9 mouse cellular contexts compared by ENCODE assay signal in the genomic region with DNA sequence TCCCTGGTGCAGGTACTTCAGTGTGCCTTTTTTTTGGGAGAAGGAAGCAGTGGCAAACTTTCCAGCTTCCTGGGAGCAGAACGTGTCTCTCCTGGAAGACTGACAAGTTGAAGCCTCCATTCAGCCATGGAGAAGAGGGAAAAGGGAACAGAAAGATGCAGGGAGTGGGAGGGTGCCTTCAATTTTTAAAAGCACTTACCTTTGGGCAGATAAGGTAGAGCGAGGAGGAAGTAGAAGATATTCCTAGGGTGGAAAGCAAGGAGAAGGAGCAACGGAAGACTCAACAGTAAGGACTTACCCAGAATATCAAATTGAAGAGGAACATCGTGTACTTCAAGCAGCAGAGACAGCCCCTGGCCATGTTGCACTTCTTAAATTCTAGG.
DNase-seq lines count a peak whose midpoint lies in the region; ATAC-seq and TF ChIP-seq lines count a peak whose summit lies in the region.
"Had no signal": no experiment of that assay in that cellular context is flagged by ENCODE, and none has a peak within 500 bp of the region (broad histone marks: within the 10 kb centered on the region; RNA-seq: fewer than 3 reads in every experiment).

No protein-coding gene starts in this region.

- H3K4me2 ChIP-seq in heart, embryonic 16.5 days (ENCODE audit: low read depth, low read length): peak overlapping the region; percentile 95
- peak overlapping the region; percentile 97 for H3K4me2 ChIP-seq in hindbrain, embryonic 14.5 days (replicated peaks)
- H3K4me2 ChIP-seq in midbrain, embryonic 15.5 days: peak overlapping the region; percentile 93

- no peak for ATAC-seq in heart, embryonic 16.5 days (replicated peaks; ENCODE audit: extremely low read depth, insufficient read depth, low FRiP score)
- ATAC-seq in hindbrain, embryonic 14.5 days (ENCODE audit: low FRiP score): no peak
- ATAC-seq in midbrain, embryonic 15.5 days (replicated peaks): no peak

- peak overlapping the region; percentile 96 for H3K27ac ChIP-seq in heart, embryonic 16.5 days (ENCODE audit: low read length)
- no peak overlapping the region for H3K27ac ChIP-seq in cortical plate, adult 2 months (ENCODE audit: insufficient read depth, low read length)
- H3K27ac ChIP-seq in hindbrain, embryonic 14.5 days: no peak overlapping the region
- H3K27ac ChIP-seq in midbrain, embryonic 15.5 days: no peak overlapping the region

- 20% methylated on average over 4 of the region's 4 CpGs for WGBS in heart, embryonic 16.5 days
- WGBS in hindbrain, embryonic 14.5 days: 3% methylated on average over 4 of the region's 4 CpGs
- WGBS in midbrain, embryonic 15.5 days: 10% methylated on average over 4 of the region's 4 CpGs

- TF ChIP-seq CTCF in cortical plate, adult 2 months (IDR thresholded peaks at IDR 0.05; ENCODE audit: extremely low read depth, insufficient read depth, low read length): no peak

- no peaks in the 10 kb centered on the region for H3K27me3 ChIP-seq in heart, embryonic 16.5 days (ENCODE audit: control insufficient read depth, insufficient read depth, low read length)
- 0 out of 2 replicates have a peak, but pooled peaks cover 20% of the 10 kb centered on the region for H3K27me3 ChIP-seq in hindbrain, embryonic 14.5 days (ENCODE audit: control insufficient read depth, insufficient read depth, low read length)
- H3K27me3 ChIP-seq in midbrain, embryonic 15.5 days (replicated peaks): peaks cover 11% of the 10 kb centered on the region

- H3K36me3 ChIP-seq in heart, embryonic 16.5 days (ENCODE audit: control insufficient read depth, insufficient read depth): no peaks in the 10 kb centered on the region
- H3K36me3 ChIP-seq in hindbrain, embryonic 14.5 days (replicated peaks; ENCODE audit: control insufficient read depth, insufficient read depth): no peaks in the 10 kb centered on the region
- no peaks in the 10 kb centered on the region for H3K36me3 ChIP-seq in midbrain, embryonic 15.5 days (replicated peaks)

- H3K9me3 ChIP-seq in heart, embryonic 16.5 days (replicated peaks; ENCODE audit: control insufficient read depth, low read length): no peaks in the 10 kb centered on the region
- no peaks in the 10 kb centered on the region for H3K9me3 ChIP-seq in hindbrain, embryonic 14.5 days (ENCODE audit: control insufficient read depth, low read length)
- no peaks in the 10 kb centered on the region for H3K9me3 ChIP-seq in midbrain, embryonic 15.5 days

- peaks cover 73% of the 10 kb centered on the region for H3K4me1 ChIP-seq in heart, embryonic 16.5 days (ENCODE audit: control insufficient read depth, insufficient read depth, low read length)
- peaks cover 3% of the 10 kb centered on the region for H3K4me1 ChIP-seq in cortical plate, adult 2 months (ENCODE audit: control insufficient read depth, insufficient read depth, low read length)
- H3K4me1 ChIP-seq in hindbrain, embryonic 14.5 days (replicated peaks; ENCODE audit: control insufficient read depth, insufficient read depth, low read length): peaks cover 35% of the 10 kb centered on the region
- peaks cover 40% of the 10 kb centered on the region for H3K4me1 ChIP-seq in midbrain, embryonic 15.5 days

- peak overlapping the region; percentile 70 for H3K4me3 ChIP-seq in heart, embryonic 16.5 days (ENCODE audit: low read length)
- peak overlapping the region; percentile 51 for H3K4me3 ChIP-seq in cortical plate, adult 2 months (ENCODE audit: insufficient read depth, low read length)
- peak overlapping the region; percentile 54 for H3K4me3 ChIP-seq in hindbrain, embryonic 14.5 days (replicated peaks; ENCODE audit: low read length)
- H3K4me3 ChIP-seq in midbrain, embryonic 15.5 days: peak overlapping the region; percentile 53

- TF ChIP-seq POLR2A in cortical plate, adult 2 months (IDR thresholded peaks at IDR 0.05; ENCODE audit: extremely low read depth, insufficient read depth, low read length): no peak

- H3K9ac ChIP-seq in heart, embryonic 16.5 days (ENCODE audit: low read length): peak overlapping the region; percentile 91
- peak overlapping the region; percentile 68 for H3K9ac ChIP-seq in hindbrain, embryonic 14.5 days
- no peak overlapping the region for H3K9ac ChIP-seq in midbrain, embryonic 15.5 days

- no peak for DNase-seq in heart, adult 9 months (ENCODE audit: low spot score in 2 of 2)
- no peak for DNase-seq in hindbrain, embryonic 14.5 days (ENCODE audit: low spot score)
- no peak for DNase-seq in frontal cortex, postnatal 10 days (ENCODE audit: low spot score in 2 of 2)
- DNase-seq in layer of hippocampus, adult 9-10 months (ENCODE audit: low spot score): no peak
- no peak for DNase-seq in kidney, postnatal 14 days
- DNase-seq: layer of hippocampus, postnatal 36 days had no signal
